Mouse (Mus musculus): ENCODE data around the gene Olfr1214.
"Not testable (repeated sequence)": the region's sequence is repeated elsewhere in the genome, so short reads cannot be mapped to it uniquely, and the experiment has no call there.

Olfr1214 gene

DNA sequence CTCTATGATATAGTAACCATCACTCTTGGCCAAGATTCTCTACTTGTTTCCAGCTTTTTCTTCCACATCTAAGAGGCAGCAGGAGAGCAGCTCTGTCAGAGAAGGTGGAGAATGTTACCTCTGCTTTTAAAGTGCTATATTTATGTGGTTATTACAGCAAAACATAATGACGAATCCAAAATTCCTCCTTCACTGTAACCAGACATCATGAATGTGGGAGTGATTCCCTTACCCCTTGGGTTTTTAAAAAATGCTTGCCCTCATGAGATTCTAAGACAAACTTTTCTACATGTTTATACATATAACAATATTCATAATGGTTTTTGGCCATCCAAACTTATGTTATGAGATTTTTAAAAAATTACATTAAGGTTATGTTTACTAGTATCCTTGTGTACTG is at the start of gene Olfr1214:
TSS of gene Olfr1214 (minus strand) at position 101 of the 400 bp plus-strand sequence.
- DNase-seq (ENCODE audit: low read depth), result no peak

DNA sequence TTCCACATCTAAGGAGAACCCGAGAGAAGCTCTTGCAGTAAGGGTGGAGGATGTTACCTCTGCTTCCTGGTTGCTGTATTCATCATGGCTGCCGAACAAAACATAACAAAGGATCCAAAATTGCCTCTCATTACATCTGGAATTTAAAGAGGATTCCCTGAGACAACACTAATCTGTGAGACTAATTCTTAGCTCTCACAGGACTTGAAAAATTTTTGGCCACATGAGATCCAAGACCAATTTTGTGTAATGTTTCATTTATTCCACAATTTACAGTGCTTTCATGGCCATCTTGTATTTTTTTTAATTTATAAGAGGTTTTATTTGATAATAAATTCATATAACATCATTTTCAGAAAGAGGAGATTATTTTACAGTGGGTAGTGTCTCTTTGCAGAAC is 39.5 kb upstream of the Olfr1214 start, which contains the start of gene Olfr1217:
TSS of gene Olfr1217 (minus strand) at position 101 of the 400 bp plus-strand sequence.
- no peak for DNase-seq (ENCODE audit: low read depth)

DNA sequence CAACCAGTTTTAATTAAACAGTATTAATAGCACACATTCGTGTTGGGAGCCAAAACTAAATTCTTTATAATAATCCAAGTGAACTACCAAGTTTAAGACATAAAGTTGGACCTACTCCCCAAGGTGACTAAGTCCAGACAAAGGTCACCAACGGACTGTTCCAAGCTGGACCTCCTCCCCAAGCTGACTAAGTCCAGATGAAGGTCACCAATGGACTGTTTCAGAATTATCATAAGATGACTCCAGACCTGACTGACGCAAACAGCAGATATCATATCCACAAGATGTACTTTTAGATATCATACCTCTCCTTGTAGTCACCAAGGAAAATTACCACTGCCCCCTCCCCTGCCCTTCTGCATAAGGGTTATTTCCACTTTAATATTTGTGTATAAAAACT is 29.0 kb upstream of the Olfr1214 start:
- not testable (repeated sequence) for DNase-seq (ENCODE audit: low read depth)

DNA sequence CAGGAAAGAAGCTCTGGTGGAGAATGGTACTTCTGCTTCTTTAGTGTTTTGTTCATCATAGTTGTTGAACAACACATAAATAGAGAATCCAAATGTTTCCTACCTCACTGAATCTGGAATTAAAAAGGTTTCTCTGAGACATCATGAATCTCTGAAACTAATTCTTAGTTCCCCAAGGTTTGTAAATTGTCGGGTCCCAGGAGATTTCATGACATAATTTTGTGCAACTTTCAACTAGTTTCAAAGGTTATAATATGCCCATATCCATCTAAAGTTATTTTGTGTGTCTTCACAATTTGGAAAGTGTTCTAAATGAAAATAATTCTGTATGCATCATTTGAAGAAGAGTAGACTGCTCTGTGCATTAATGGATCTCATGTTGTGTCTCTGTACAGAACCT is 25.8 kb upstream of the Olfr1214 start, which contains the start of gene Olfr1216:
TSS of gene Olfr1216 (minus strand) at position 101 of the 400 bp plus-strand sequence.
- no peak for DNase-seq (ENCODE audit: low read depth)

DNA sequence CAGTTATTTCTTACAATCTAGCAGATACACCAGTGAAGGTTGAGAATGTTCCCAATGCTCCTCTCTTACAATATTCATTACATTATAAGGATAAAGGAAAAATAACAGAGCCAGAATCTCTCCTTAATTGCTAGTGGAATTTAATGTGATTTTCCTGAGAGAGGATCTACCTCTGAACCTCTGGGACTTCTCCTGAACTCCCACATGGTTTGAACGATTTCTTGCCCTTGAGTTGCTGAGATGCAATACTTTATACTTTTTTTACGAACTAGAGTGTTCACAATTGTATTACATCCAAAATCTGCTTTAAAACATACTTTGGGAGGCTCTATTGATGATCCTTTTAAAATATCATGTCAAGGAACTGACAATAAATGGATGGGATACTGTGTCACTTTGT is 14.4 kb upstream of the Olfr1214 start, which contains the start of gene Olfr1215:
TSS of gene Olfr1215 (minus strand) at position 101 of the 400 bp plus-strand sequence.
- no peak for DNase-seq (ENCODE audit: low read depth)

DNA sequence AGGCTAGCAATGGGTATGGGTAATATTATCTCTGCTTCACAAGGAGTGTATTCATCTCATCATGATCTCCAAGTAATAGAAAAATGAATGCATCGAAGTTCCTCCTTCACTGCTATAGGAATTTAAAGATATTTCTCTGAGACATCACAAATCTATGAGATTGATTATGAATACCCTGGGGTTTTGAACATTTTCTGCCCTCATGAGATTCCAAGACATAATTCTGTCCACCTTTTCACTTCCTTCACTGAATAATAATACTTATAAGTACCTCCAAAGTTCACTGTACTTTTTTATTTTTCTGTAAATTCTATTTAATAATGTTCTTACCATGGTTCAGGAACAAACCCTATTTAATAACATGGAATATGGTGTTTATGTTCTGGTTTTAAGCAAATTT is 12.3 kb downstream of the Olfr1214 start, which contains the start of gene Gm13762:
TSS of gene Gm13762 (minus strand) at position 101 of the 400 bp plus-strand sequence.
- no peak for DNase-seq (ENCODE audit: low read depth)

DNA sequence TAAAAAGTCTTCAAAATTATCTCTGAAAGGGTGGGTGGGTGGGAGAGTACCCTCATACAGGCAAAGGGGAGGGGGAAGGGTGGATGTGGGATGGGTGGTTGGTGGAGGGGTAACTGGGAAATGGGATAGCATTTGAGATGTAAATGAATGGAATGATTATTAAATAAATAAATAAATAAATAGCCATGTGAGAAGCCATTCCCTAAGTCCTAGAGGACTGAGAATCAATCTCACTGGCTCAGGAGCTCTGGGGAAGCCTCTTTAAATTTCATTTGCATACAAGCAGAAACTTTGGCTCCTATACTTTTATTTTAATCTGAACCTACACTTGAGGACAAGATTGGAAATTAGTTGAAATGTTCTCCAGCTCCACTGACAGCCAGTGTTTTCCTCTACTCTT is 38.8 kb downstream of the Olfr1214 start, which contains the start of gene Olfr1212:
TSS of gene Olfr1212 (plus strand) at position 301 of the 400 bp plus-strand sequence.
- DNase-seq (ENCODE audit: low read depth), result no peak

DNA sequence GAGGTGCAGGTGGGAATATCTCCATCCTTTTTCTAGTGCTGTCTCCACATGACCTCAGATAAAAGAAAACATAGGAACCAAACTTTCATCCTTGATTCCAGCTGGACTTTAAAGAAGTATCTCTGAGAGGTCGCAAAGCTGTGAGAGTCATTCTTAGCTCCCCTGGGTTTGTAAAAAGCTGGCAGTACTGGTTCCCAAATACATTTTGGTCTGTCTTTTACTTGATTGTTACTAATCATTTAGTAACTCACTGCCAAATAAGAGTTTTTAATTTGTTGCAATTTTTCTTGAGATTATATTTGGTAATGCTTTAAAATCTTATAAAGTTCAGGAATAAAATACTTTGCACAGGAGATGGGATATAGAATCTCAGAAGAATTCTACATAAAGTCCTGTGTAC is 54.4 kb downstream of the Olfr1214 start, which contains the start of gene Olfr1211:
TSS of gene Olfr1211 (minus strand) at position 101 of the 400 bp plus-strand sequence.
- DNase-seq (ENCODE audit: low read depth), result no peak
